Mouse (Mus musculus) adrenal gland, adult 18-20 months (tissue): ENCODE results near the gene Olfr553. TPM values are rescaled to one million over a fixed set of nuclear protein-coding genes. Genes with fewer than 3 reads are reported as not detected.

Source experiments
- total RNA-seq, 2 experiments: library from RNA; stranded (reverse); gene quantifications; 1 replicate in 1 of 2; 2 replicates in 1 of 2; pipeline ENCODE4 v1.2.3; 2021

Olfr553 gene
- total RNA-seq, 2 experiments from 2014 or later: not detected

Other genes starting within 250 kb of the Olfr553 start
- gene Rrm1, start 176.5 kb downstream of the Olfr553 start, total RNA-seq: 10 to 100 TPM; 13.9 to 15.4 TPM
- gene Olfr543, start 136.5 kb downstream of the Olfr553 start, total RNA-seq: not detected
- not detected for gene Olfr544, start 129.9 kb downstream of the Olfr553 start, total RNA-seq
- not detected for gene Olfr545, start 118.6 kb downstream of the Olfr553 start, total RNA-seq
- not detected for gene Olfr547, start 83.5 kb downstream of the Olfr553 start, total RNA-seq
- gene Olfr548-ps1, start 77.3 kb downstream of the Olfr553 start, total RNA-seq: not detected
- gene Olfr549, start 68.3 kb downstream of the Olfr553 start, total RNA-seq: not detected
- 10 to 100 TPM; 12.1 to 14.6 TPM for gene Trim21, start 52.7 kb downstream of the Olfr553 start, total RNA-seq
- gene Olfr550, start 46.8 kb downstream of the Olfr553 start, total RNA-seq: not detected
- gene Olfr551, start 26.3 kb downstream of the Olfr553 start, total RNA-seq: not detected
- under 1 TPM in 1 of 2 experiments, not detected in 1; 0.10 TPM for gene Olfr552, start 20.4 kb downstream of the Olfr553 start, total RNA-seq
- not detected for gene Olfr554, start 20.2 kb upstream of the Olfr553 start, total RNA-seq
- not detected for gene Olfr555, start 40.6 kb upstream of the Olfr553 start, total RNA-seq
- gene Olfr556, start 46.7 kb upstream of the Olfr553 start, total RNA-seq: not detected
- 1 to 10 TPM; 7.8 to 9.1 TPM for gene Trim68, start 69.1 kb upstream of the Olfr553 start, total RNA-seq
- gene Olfr557, start 77.7 kb upstream of the Olfr553 start, total RNA-seq: not detected
- under 1 TPM; 0.36 to 0.45 TPM for gene Olfr558, start 84.0 kb upstream of the Olfr553 start, total RNA-seq
- gene Olfr33, start 100.9 kb upstream of the Olfr553 start, total RNA-seq: not detected
- gene Olfr559, start 109.3 kb upstream of the Olfr553 start, total RNA-seq: not detected
- gene Olfr560, start 141.1 kb upstream of the Olfr553 start, total RNA-seq: not detected
- gene Olfr78, start 141.3 kb upstream of the Olfr553 start, total RNA-seq: under 1 TPM in 1 of 2 experiments, not detected in 1; 0.22 TPM
- gene Olfr561, start 153.0 kb upstream of the Olfr553 start, total RNA-seq: not detected
- gene Olfr564, start 185.3 kb upstream of the Olfr553 start, total RNA-seq: not detected
- not detected for gene Olfr566, start 240.5 kb upstream of the Olfr553 start, total RNA-seq